Mouse (Mus musculus): ENCODE measurements around the gene Clca4a. TPM values are rescaled to one million over a fixed set of nuclear protein-coding genes. Genes with fewer than 3 reads are reported as not detected.

Clca4a gene
- polyA plus RNA-seq (2012; rRNA removed; ENCODE audit: low replicate concordance) = not detected in 2 replicates

DNA sequence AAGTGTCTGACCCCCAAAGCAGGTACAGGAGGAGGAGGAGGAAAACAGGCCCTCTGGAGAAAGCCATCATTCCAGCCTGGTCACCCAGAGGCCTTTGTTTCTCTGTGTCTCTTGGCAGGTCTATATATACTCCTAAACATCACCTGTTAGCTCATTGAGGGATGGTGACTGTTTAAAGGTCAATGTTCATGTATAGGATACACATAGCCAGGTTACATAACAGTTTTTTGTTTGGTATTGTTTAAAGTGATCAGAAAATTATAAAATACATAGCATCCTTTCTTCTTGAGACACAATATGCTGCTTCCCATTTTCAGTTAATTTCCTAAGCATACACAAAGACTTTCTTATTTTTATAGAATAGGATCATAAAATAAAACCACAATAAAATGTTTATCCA lies at the start of gene Clca4a:
Gene Clca4a (minus strand): TSS at position 101 of the 400 bp plus-strand sequence.

GRCm38 (mm10) chr3:144932335-144932734 lies 42.5 kb downstream of the Clca4a start, which contains the start of gene Clca4b:
Gene Clca4b, minus strand, starts transcription at chr3:144932529.

Other genes starting within 250 kb of the Clca4a start
- gene Clca3a1, start 214.1 kb downstream of the Clca4a start, polyA plus RNA-seq (2012; rRNA removed; ENCODE audit: low replicate concordance) = 1.6 and 3.7 TPM in 2 replicates
- 0.17 and 0.54 TPM in 2 replicates for gene Clca3a2, start 155.6 kb downstream of the Clca4a start, polyA plus RNA-seq (2012; rRNA removed; ENCODE audit: low replicate concordance)
- gene Clca3b, start 125.7 kb downstream of the Clca4a start, polyA plus RNA-seq (2012; rRNA removed; ENCODE audit: low replicate concordance) = not detected in 2 replicates
- not detected in 2 replicates for gene Clca4b, start 42.5 kb downstream of the Clca4a start, polyA plus RNA-seq (2012; rRNA removed; ENCODE audit: low replicate concordance)
- gene Clca1, start 57.7 kb upstream of the Clca4a start, polyA plus RNA-seq (2012; rRNA removed; ENCODE audit: low replicate concordance) = 0.29 and 5.3 TPM in 2 replicates
- 2.4 and 3.1 TPM in 2 replicates for gene Clca2, start 124.4 kb upstream of the Clca4a start, polyA plus RNA-seq (2012; rRNA removed; ENCODE audit: low replicate concordance)
- 3.9 and 4.8 TPM in 2 replicates for gene Odf2l, start 143.5 kb upstream of the Clca4a start, polyA plus RNA-seq (2012; rRNA removed; ENCODE audit: low replicate concordance)